Mouse (Mus musculus) hematopoietic stem cell, adult 5-6 weeks (primary cell): ENCODE data around the gene Eef2k. TPM values are rescaled to one million over a fixed set of nuclear protein-coding genes. Genes with fewer than 3 reads are reported as not detected.
A peak's percentile ranks its signal among the peaks of the same experiment; 100 is the strongest.

Source experiments
- ATAC-seq, 2 experiments: fragments of 125-278 bp in 1 of 2; replicated peaks in 1 of 2; 2 replicates each; pipeline ENCODE4 v1.8.0; 2016 to 2017; ENCODE audit warnings: inconsistent platforms in 2 of 2, mild to moderate bottlenecking in 2 of 2, moderate number of reproducible peaks in 2 of 2, low read depth in 1 of 2, moderate TSS enrichment in 1 of 2; ENCODE audit not compliant: low FRiP score in 2 of 2, poor library complexity in 2 of 2, severe bottlenecking in 2 of 2, insufficient read depth in 1 of 2, low TSS enrichment in 1 of 2
- total RNA-seq: library from RNA; stranded (forward); fragments of 172-1452, 232-1000 nt; gene quantifications from 2 replicates; pipeline ENCODE4 v1.2.3, GENCODE M21; 2017

Eef2k gene
- 146 and 162 TPM in 2 replicates for total RNA-seq

- ATAC-seq, result peak; percentile 86 to 88
Measured at GRCm38 (mm10) chr7:120842345-120843036, at the start of gene Eef2k. Gene Eef2k, plus strand, starts transcription at chr7:120842831.

- ATAC-seq, result no peak
Measured at GRCm38 (mm10) chr7:120795544-120795943, 47.1 kb upstream of the Eef2k start.

GRCm38 (mm10) chr7:120796369-120796768, 46.3 kb upstream of the Eef2k start:
- peak; percentile 42 to 46; a peak in 3 of 4 replicates for ATAC-seq

- ATAC-seq, result no peak
Measured at GRCm38 (mm10) chr7:120803268-120803667, 39.4 kb upstream of the Eef2k start.

GRCm38 (mm10) chr7:120809705-120810104, 32.9 kb upstream of the Eef2k start:
- no peak for ATAC-seq

- ATAC-seq, result no peak
Measured at GRCm38 (mm10) chr7:120811834-120812415, 30.7 kb upstream of the Eef2k start, which contains the start of gene Gm5737. Gene Gm5737, plus strand, starts transcription at chr7:120812365.

- ATAC-seq, result no peak
Measured at GRCm38 (mm10) chr7:120817552-120817951, 25.1 kb upstream of the Eef2k start.

- no peak for ATAC-seq
Measured at GRCm38 (mm10) chr7:120819386-120819785, 23.2 kb upstream of the Eef2k start.

GRCm38 (mm10) chr7:120823248-120823647, 19.4 kb upstream of the Eef2k start:
- ATAC-seq, result peak; percentile 65 to 79

GRCm38 (mm10) chr7:120825097-120825496, 17.5 kb upstream of the Eef2k start:
- no peak for ATAC-seq

- ATAC-seq, result peak in 1 of 2 experiments; percentile 33; a peak in 1 of 4 replicates
Measured at GRCm38 (mm10) chr7:120826408-120826807, 16.2 kb upstream of the Eef2k start.

GRCm38 (mm10) chr7:120830431-120831381, 11.9 kb upstream of the Eef2k start:
- ATAC-seq, result peak; percentile 20 to 24

GRCm38 (mm10) chr7:120834426-120834825, 8.2 kb upstream of the Eef2k start:
- ATAC-seq, result no peak

- ATAC-seq, result peak; percentile 80 to 85
Measured at GRCm38 (mm10) chr7:120834863-120835372, 7.7 kb upstream of the Eef2k start.

- ATAC-seq, result peak; percentile 68 to 73
Measured at GRCm38 (mm10) chr7:120835449-120836359, 6.9 kb upstream of the Eef2k start.

GRCm38 (mm10) chr7:120836361-120836760, 6.3 kb upstream of the Eef2k start:
- ATAC-seq, result no peak
